Mouse (Mus musculus) limb, embryonic 10.5 days (tissue): ENCODE measurements at regions not wholly inside any gene's neighbourhood (a gene's known extent, or its start where the extent isn't known, plus 50 kb on each side); places are given as distances from the start of the nearest gene placed in this dataset.

Experiments
- DNase-seq: peaks from one replicate; pipeline ENCODE4 v3.0.0-alpha.2; 2017; ENCODE audit warnings: low spot score
- H3K27ac ChIP-seq: fragments of 300-500 bp; sonication (generic); 2 replicates; pipeline ENCODE4 v1.5.1; 2016; ENCODE audit warnings: mild to moderate bottlenecking
- H3K27me3 ChIP-seq: fragments of 300-500 bp; sonication (generic); 2 replicates; pipeline ENCODE4 v1.6.1; 2016; ENCODE audit warnings: low read depth, mild to moderate bottlenecking; ENCODE audit not compliant: poor library complexity, severe bottlenecking
- H3K36me3 ChIP-seq: fragments of 300-500 bp; sonication (generic); 2 replicates; pipeline ENCODE4 v1.6.1; 2016; ENCODE audit warnings: mild to moderate bottlenecking, moderate library complexity
- H3K4me1 ChIP-seq: fragments of 300-500 bp; sonication (generic); 2 replicates; pipeline ENCODE4 v1.6.1; 2016
- H3K4me3 ChIP-seq: fragments of 300-500 bp; sonication (generic); 2 replicates; pipeline ENCODE4 v1.5.1; 2016; ENCODE audit warnings: mild to moderate bottlenecking, moderate library complexity
- H3K9me3 ChIP-seq: fragments of 300-500 bp; sonication (generic); replicated peaks from 2 replicates; pipeline ENCODE4 v1.6.1; 2016; ENCODE audit warnings: mild to moderate bottlenecking
- WGBS: fragments of 180-500 bp; shearing (Covaris S2); methylation state at CpG from one replicate; pipeline ENCODE4 v1.1.7; 2016; 5-methylcytosine and 5-hydroxymethylcytosine counted together

- Histone ChIP-seq H3K36me3 (no peaks in the 10 kb centered on the region), H3K4me3 (no peak overlapping the region), H3K9me3 (no peaks in the 10 kb centered on the region), H3K27me3 (no peaks in the 10 kb centered on the region), H3K4me1 (peaks cover 21% of the 10 kb centered on the region), H3K27ac (no peak overlapping the region)
- 70% methylated on average over 11 of the region's 11 CpGs for WGBS
- no peak for DNase-seq
Measured at GRCm38 (mm10) chr1:155472112-155472955, 55.1 kb upstream of the Xpr1 start.

GRCm38 (mm10) chr1:155472956-155473646 lies 55.9 kb upstream of the Xpr1 start:
- H3K4me3 ChIP-seq = no peak overlapping the region
- peaks cover 21% of the 10 kb centered on the region for H3K4me1 ChIP-seq
- H3K27ac ChIP-seq = no peak overlapping the region
- no peaks in the 10 kb centered on the region for H3K36me3 ChIP-seq
- 64% methylated on average over 5 of the region's 5 CpGs for WGBS
- no peak for DNase-seq
- no peaks in the 10 kb centered on the region for H3K27me3 ChIP-seq
- H3K9me3 ChIP-seq = no peaks in the 10 kb centered on the region

GRCm38 (mm10) chr1:155474973-155475372 lies 57.8 kb upstream of the Xpr1 start:
- H3K36me3 ChIP-seq = no peaks in the 10 kb centered on the region

GRCm38 (mm10) chr1:155476237-155476636 lies 59.0 kb upstream of the Xpr1 start:
- Histone ChIP-seq H3K27me3 (0 out of 2 replicates have a peak, but pooled peaks cover 4% of the 10 kb centered on the region), H3K36me3 (no peaks in the 10 kb centered on the region), H3K4me1 (peaks cover 22% of the 10 kb centered on the region), H3K9me3 (no peaks in the 10 kb centered on the region), H3K4me3 (no peak overlapping the region), H3K27ac (no peak overlapping the region)
- 93% methylated on average over 3 of the region's 3 CpGs for WGBS
- DNase-seq = no peak

More at GRCm38 (mm10) chr1:155474973-155475372, 57.8 kb upstream of the Xpr1 start:
- WGBS = 45% methylated on average over 2 of the region's 2 CpGs
- DNase-seq = no peak
- H3K4me1 ChIP-seq = peaks cover 21% of the 10 kb centered on the region
- H3K4me3 ChIP-seq = no peak overlapping the region
- no peak overlapping the region for H3K27ac ChIP-seq
- no peaks in the 10 kb centered on the region for H3K9me3 ChIP-seq
- H3K27me3 ChIP-seq = 0 out of 2 replicates have a peak, but pooled peaks cover 3% of the 10 kb centered on the region

GRCm38 (mm10) chr1:155482148-155482547 lies 64.9 kb upstream of the Xpr1 start:
- Histone ChIP-seq H3K9me3 (no peaks in the 10 kb centered on the region), H3K36me3 (no peaks in the 10 kb centered on the region), H3K27me3 (0 out of 2 replicates have a peak, but pooled peaks cover 4% of the 10 kb centered on the region), H3K4me3 (no peak overlapping the region; the same call in 1 of the 2 replicates), H3K4me1 (peaks cover 35% of the 10 kb centered on the region), H3K27ac (no peak overlapping the region)
- 42% methylated on average over 9 of the region's 9 CpGs for WGBS
- no peak for DNase-seq

GRCm38 (mm10) chr1:155482760-155483159 lies 65.5 kb upstream of the Xpr1 start:
- WGBS = 24% methylated on average over 5 of the region's 5 CpGs
- no peak overlapping the region for H3K4me3 ChIP-seq
- 0 out of 2 replicates have a peak, but pooled peaks cover 4% of the 10 kb centered on the region for H3K27me3 ChIP-seq
- no peaks in the 10 kb centered on the region for H3K9me3 ChIP-seq
- peaks cover 35% of the 10 kb centered on the region for H3K4me1 ChIP-seq
- no peaks in the 10 kb centered on the region for H3K36me3 ChIP-seq
- H3K27ac ChIP-seq = peak overlapping the region; percentile 26; the same call in 1 of the 2 replicates
- no peak for DNase-seq

- DNase-seq = no peak
Measured at GRCm38 (mm10) chr1:155483693-155484092, 66.5 kb upstream of the Xpr1 start.

GRCm38 (mm10) chr1:155487796-155488195 lies 70.1 kb upstream of the Acbd6 start:
- 0 out of 2 replicates have a peak, but pooled peaks cover 6% of the 10 kb centered on the region for H3K27me3 ChIP-seq
- H3K4me3 ChIP-seq = no peak overlapping the region
- WGBS = 86% methylated on average over 6 of the region's 6 CpGs
- DNase-seq = no peak
- peaks cover 38% of the 10 kb centered on the region for H3K4me1 ChIP-seq
- no peaks in the 10 kb centered on the region for H3K36me3 ChIP-seq
- no peaks in the 10 kb centered on the region for H3K9me3 ChIP-seq
- H3K27ac ChIP-seq = no peak overlapping the region

More at GRCm38 (mm10) chr1:155483693-155484092, 66.5 kb upstream of the Xpr1 start:
- WGBS = 82% methylated on average over 7 of the region's 7 CpGs
- peaks cover 37% of the 10 kb centered on the region for H3K4me1 ChIP-seq
- H3K27me3 ChIP-seq = 0 out of 2 replicates have a peak, but pooled peaks cover 4% of the 10 kb centered on the region
- no peaks in the 10 kb centered on the region for H3K36me3 ChIP-seq
- no peak overlapping the region for H3K27ac ChIP-seq
- no peak overlapping the region for H3K4me3 ChIP-seq
- H3K9me3 ChIP-seq = no peaks in the 10 kb centered on the region

GRCm38 (mm10) chr1:155488966-155489661 lies 68.8 kb upstream of the Acbd6 start:
- Histone ChIP-seq H3K36me3 (no peaks in the 10 kb centered on the region), H3K27me3 (0 out of 2 replicates have a peak, but pooled peaks cover 6% of the 10 kb centered on the region), H3K4me1 (peaks cover 28% of the 10 kb centered on the region), H3K9me3 (no peaks in the 10 kb centered on the region), H3K27ac (no peak overlapping the region), H3K4me3 (no peak overlapping the region)
- 87% methylated on average over 11 of the region's 11 CpGs for WGBS
- DNase-seq = no peak

GRCm38 (mm10) chr1:155490131-155490530 lies 67.8 kb upstream of the Acbd6 start:
- H3K4me3 ChIP-seq = no peak overlapping the region
- 0 out of 2 replicates have a peak, but pooled peaks cover 6% of the 10 kb centered on the region for H3K27me3 ChIP-seq
- H3K27ac ChIP-seq = 0 out of 2 replicates have a peak overlapping the region, but pooled peaks have one; percentile 7
- no peaks in the 10 kb centered on the region for H3K9me3 ChIP-seq
- H3K4me1 ChIP-seq = peaks cover 28% of the 10 kb centered on the region
- no peak for DNase-seq
- H3K36me3 ChIP-seq = no peaks in the 10 kb centered on the region
- 79% methylated on average over 7 of the region's 7 CpGs for WGBS

GRCm38 (mm10) chr1:155491205-155492026 lies 66.5 kb upstream of the Acbd6 start:
- WGBS = 74% methylated on average over 24 of the region's 24 CpGs
- Histone ChIP-seq H3K4me3 (no peak overlapping the region), H3K9me3 (no peaks in the 10 kb centered on the region), H3K4me1 (peaks cover 24% of the 10 kb centered on the region), H3K27me3 (0 out of 2 replicates have a peak, but pooled peaks cover 6% of the 10 kb centered on the region), H3K27ac (0 out of 2 replicates have a peak overlapping the region, but pooled peaks have one; percentile 33), H3K36me3 (no peaks in the 10 kb centered on the region)
- no peak for DNase-seq

GRCm38 (mm10) chr1:155493333-155493732 lies 64.6 kb upstream of the Acbd6 start:
- Histone ChIP-seq H3K4me3 (no peak overlapping the region), H3K9me3 (no peaks in the 10 kb centered on the region), H3K27ac (no peak overlapping the region), H3K27me3 (0 out of 2 replicates have a peak, but pooled peaks cover 6% of the 10 kb centered on the region), H3K36me3 (no peaks in the 10 kb centered on the region), H3K4me1 (peaks cover 20% of the 10 kb centered on the region)
- WGBS = 88% methylated on average over 6 of the region's 6 CpGs
- no peak for DNase-seq
